Mouse (Mus musculus) yolk sac, embryonic 10.5 days (tissue): ENCODE measurements around the gene Nprl3.

Source experiments
- DNase-seq: peaks from one replicate; pipeline ENCODE4 v3.0.0-alpha.2; 2017; ENCODE audit warnings: low spot score

Gene Nprl3

GRCm38 (mm10) chr11:32196727-32197126 lies 70.8 kb downstream of the Nprl3 start:
- no peak for DNase-seq

- DNase-seq: no peak
Measured at GRCm38 (mm10) chr11:32195867-32196540, 71.5 kb downstream of the Nprl3 start.

GRCm38 (mm10) chr11:32194626-32195025 lies 72.9 kb downstream of the Nprl3 start:
- no peak for DNase-seq

GRCm38 (mm10) chr11:32194086-32194485 lies 73.4 kb downstream of the Nprl3 start:
- DNase-seq: no peak

- DNase-seq: no peak
Measured at GRCm38 (mm10) chr11:32193156-32193555, 74.4 kb downstream of the Nprl3 start.

GRCm38 (mm10) chr11:32190603-32191110 lies 76.8 kb downstream of the Nprl3 start:
- DNase-seq: no peak

- DNase-seq: no peak
Measured at GRCm38 (mm10) chr11:32190119-32190518, 77.4 kb downstream of the Nprl3 start.

- no peak for DNase-seq
Measured at GRCm38 (mm10) chr11:32189434-32189833, 78.1 kb downstream of the Nprl3 start.

GRCm38 (mm10) chr11:32188881-32189280 lies 78.6 kb downstream of the Nprl3 start:
- DNase-seq: no peak

GRCm38 (mm10) chr11:32187256-32187655 lies 80.3 kb downstream of the Nprl3 start:
- no peak for DNase-seq

GRCm38 (mm10) chr11:32186031-32186430 lies 81.5 kb downstream of the Nprl3 start:
- DNase-seq: no peak

- no peak for DNase-seq
Measured at GRCm38 (mm10) chr11:32184469-32184868, 83.0 kb downstream of the Nprl3 start.

- peak; percentile 40 for DNase-seq
Measured at GRCm38 (mm10) chr11:32181973-32182868, 85.3 kb downstream of the Nprl3 start.

GRCm38 (mm10) chr11:32181246-32181645 lies 86.3 kb downstream of the Nprl3 start:
- DNase-seq: no peak

GRCm38 (mm10) chr11:32178506-32178905 lies 89.0 kb downstream of the Nprl3 start:
- no peak for DNase-seq
